Mouse (Mus musculus) stomach, postnatal 0 days (tissue): ENCODE measurements around the gene Xlr5a.

Experiments used
- CTCF ChIP-seq: IDR thresholded peaks from 2 replicates; pipeline ENCODE4 v1.5.1; 2016; ENCODE audit warnings: antibody characterized with exemption, low read depth, mild to moderate bottlenecking, moderate library complexity
- EP300 ChIP-seq: optimal IDR thresholded peaks from 2 replicates; pipeline ENCODE3; 2016; ENCODE audit warnings: antibody characterized with exemption

DNA sequence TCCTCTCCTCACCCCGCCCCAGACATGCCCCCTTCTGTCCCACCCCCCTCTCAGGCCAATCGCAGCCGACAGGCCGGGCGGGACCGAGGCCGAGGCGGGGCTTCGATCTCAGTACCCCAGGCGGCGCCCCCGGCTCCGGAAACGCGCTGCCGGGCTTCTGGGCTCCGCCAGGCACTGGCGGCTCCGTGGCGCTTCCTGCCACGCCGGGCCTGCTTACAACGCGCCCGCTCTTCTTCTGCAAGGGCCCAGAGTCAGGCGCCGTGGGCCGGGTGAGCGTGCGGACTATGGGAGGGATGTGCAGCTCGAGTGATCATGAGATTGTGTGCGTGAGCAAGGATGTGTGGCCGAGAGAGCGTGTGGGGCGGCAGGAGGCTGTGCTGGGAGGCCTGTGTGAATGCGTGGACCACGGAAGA is 49.7 kb upstream of the Xlr5a start, which contains the start of gene Zfp275:
- TF ChIP-seq CTCF = peak; percentile 6; the same call in 1 of the 2 replicates
- TF ChIP-seq EP300 = no peak
